10 mouse cellular contexts compared by ENCODE assay signal in the genomic region with DNA sequence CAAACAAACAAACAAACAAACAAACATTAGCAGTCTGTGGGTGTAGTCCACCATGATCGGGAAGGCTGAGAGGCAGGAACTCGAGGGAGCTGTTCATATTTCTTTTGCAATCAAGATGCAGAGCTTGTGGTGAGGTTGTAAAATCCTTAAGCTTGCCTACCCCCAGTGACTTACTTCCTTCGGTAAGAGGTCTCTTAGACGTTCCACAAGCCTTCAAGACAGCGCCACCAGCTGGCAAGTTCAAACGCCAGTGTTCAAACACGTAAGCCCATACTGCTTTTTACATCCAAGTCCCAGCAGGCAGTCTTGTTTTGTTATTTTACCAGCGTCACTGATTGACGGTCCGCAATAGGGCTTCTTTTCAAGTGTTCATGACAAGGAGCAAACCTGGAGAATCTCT.
DNase-seq lines count a peak whose midpoint lies in the region; ATAC-seq lines count a peak whose summit lies in the region.
"Had no signal": no experiment of that assay in that cellular context is flagged by ENCODE, and none has a peak within 500 bp of the region (broad histone marks: within the 10 kb centered on the region; RNA-seq: fewer than 3 reads in every experiment).

No protein-coding gene starts in this region.

- no peak overlapping the region for H3K4me3 ChIP-seq in limb, embryonic 11.5 days (ENCODE audit: low read depth, low read length)
- H3K4me3 ChIP-seq: embryonic facial prominence, embryonic 15.5 days; megakaryocyte, embryonic 14.5 days had no signal

- H3K27me3 ChIP-seq in limb, embryonic 11.5 days (ENCODE audit: control insufficient read depth, insufficient read depth, low read length), result no peaks in the 10 kb centered on the region
- H3K27me3 ChIP-seq: embryonic facial prominence, embryonic 15.5 days; megakaryocyte, embryonic 14.5 days had no signal

- peak; percentile 11 for DNase-seq in gastrocnemius, postnatal 10 days
- no peak for DNase-seq in gastrocnemius, postnatal 25 days
- peak; percentile 8 for DNase-seq in right cerebral cortex, postnatal 4 days
- DNase-seq in right cerebral cortex, adult 2 months (ENCODE audit: low spot score in 2 of 2), result no peak
- DNase-seq in limb, embryonic 11.5 days (ENCODE audit: low spot score), result peak; percentile 50
- DNase-seq in spleen, postnatal 4 days (ENCODE audit: low spot score in 2 of 2), result no peak
- DNase-seq in frontal cortex, postnatal 10 days (ENCODE audit: low spot score in 2 of 2), result no peak
- DNase-seq in urinary bladder, postnatal 25 days (ENCODE audit: low spot score), result no peak

- H3K4me1 ChIP-seq in limb, embryonic 11.5 days (ENCODE audit: control insufficient read depth, insufficient read depth, low read length), result no peaks in the 10 kb centered on the region
- H3K4me1 ChIP-seq: embryonic facial prominence, embryonic 15.5 days; megakaryocyte, embryonic 14.5 days had no signal

- H3K9ac ChIP-seq in limb, embryonic 11.5 days (ENCODE audit: low read length), result no peak overlapping the region
- H3K9ac ChIP-seq: embryonic facial prominence, embryonic 15.5 days had no signal

- H3K9me3 ChIP-seq in limb, embryonic 11.5 days (ENCODE audit: control insufficient read depth, low read length), result no peaks in the 10 kb centered on the region
- H3K9me3 ChIP-seq: embryonic facial prominence, embryonic 15.5 days; megakaryocyte, embryonic 14.5 days had no signal

- no peak overlapping the region for H3K4me2 ChIP-seq in limb, embryonic 11.5 days (ENCODE audit: low read depth, severe bottlenecking)
- H3K4me2 ChIP-seq: embryonic facial prominence, embryonic 15.5 days had no signal

- no peaks in the 10 kb centered on the region for H3K36me3 ChIP-seq in limb, embryonic 11.5 days (ENCODE audit: control insufficient read depth, insufficient read depth, low read length)
- H3K36me3 ChIP-seq: embryonic facial prominence, embryonic 15.5 days had no signal

- 47% methylated on average over 10 of the region's 10 CpGs for WGBS in limb, embryonic 11.5 days

- no peak for ATAC-seq in limb, embryonic 11.5 days (ENCODE audit: insufficient number of reproducible peaks, low FRiP score, low TSS enrichment, low read depth)

- H3K27ac ChIP-seq in limb, embryonic 11.5 days (replicated peaks; ENCODE audit: low read depth, low read length), result no peak overlapping the region
- H3K27ac ChIP-seq: embryonic facial prominence, embryonic 15.5 days had no signal

Comparison
In these comparisons a context has a peak if more than half of its experiments do, and no peak if none do; other contexts are left out.
1. DNase-seq: peak in gastrocnemius, postnatal 10 days (single experiment), right cerebral cortex, postnatal 4 days (single experiment) and limb, embryonic 11.5 days (single experiment); none in gastrocnemius, postnatal 25 days (single experiment), right cerebral cortex, adult 2 months (0 of 2), spleen, postnatal 4 days (0 of 2), frontal cortex, postnatal 10 days (0 of 2) and urinary bladder, postnatal 25 days (single experiment).